Mouse (Mus musculus) bone marrow macrophage, adult 2 months (primary cell): ENCODE data around the gene Brd4.

Experiments
- CTCF ChIP-seq: IDR thresholded peaks from 2 replicates; pipeline ENCODE4 v1.5.1; 2012; ENCODE audit warnings: low read depth, mild to moderate bottlenecking, low read length, moderate library complexity
- POLR2A ChIP-seq: IDR thresholded peaks from 2 replicates; pipeline ENCODE4 v1.6.1; 2012; ENCODE audit warnings: mild to moderate bottlenecking, low read depth, low read length, borderline replicate concordance

GRCm38 (mm10) chr17:32322809-32323208, 38.3 kb upstream of the Brd4 start:
- TF ChIP-seq POLR2A (no peak), CTCF (no peak)
